Mouse (Mus musculus): ENCODE measurements around the gene Dtymk.
A peak's percentile ranks its signal among the peaks of the same experiment; 100 is the strongest.
"Not testable (repeated sequence)": the region's sequence is repeated elsewhere in the genome, so short reads cannot be mapped to it uniquely, and the experiment has no call there.

Dtymk gene

GRCm38 (mm10) chr1:93801741-93802238 lies at the start of gene Dtymk:
Gene Dtymk, minus strand, starts transcription at chr1:93801934.
- peak; percentile 94 for DNase-seq

GRCm38 (mm10) chr1:93845766-93846366 lies 44.1 kb upstream of the Dtymk start:
- DNase-seq, result not testable (repeated sequence)

DNA sequence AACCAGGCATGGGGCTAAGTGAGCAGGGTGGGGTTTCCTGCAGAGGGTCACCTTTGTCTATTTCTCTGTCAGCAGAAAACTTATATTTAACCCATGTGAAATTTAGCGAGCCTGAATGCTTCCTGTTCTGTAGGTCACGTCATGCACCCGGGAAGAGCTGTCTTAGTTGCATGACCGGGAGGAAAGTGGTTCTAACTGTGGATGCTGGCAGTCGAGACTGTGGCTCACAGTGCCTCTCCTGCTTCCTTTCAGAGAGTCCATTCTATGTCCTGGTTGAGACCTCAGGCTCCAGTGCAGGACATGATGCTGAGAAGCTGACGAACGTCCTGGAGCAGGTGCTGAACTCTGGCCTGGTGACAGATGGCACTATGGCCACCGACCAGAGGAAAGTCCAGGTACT lies 36.8 kb upstream of the Dtymk start:
- DNase-seq, result not testable (repeated sequence)

DNA sequence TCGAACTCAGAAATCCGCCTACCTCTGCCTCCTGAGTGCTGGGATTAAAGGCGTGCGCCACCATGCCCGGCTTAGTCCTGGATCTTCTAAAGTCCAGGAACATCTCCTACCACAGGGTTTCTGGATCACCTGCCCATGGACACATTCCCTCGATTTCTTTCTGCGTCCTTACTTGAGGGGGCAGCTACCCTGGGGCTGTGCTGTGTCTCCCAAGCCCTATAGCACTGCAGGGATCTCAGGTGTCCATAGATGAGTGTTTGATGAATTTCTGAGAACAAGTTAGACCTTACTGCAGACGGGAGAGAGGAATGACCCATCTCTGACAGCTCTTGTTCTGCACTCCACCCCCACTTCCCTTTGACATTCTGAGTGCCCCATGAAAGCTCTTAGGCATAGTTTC lies 35.6 kb upstream of the Dtymk start:
- DNase-seq, result no peak

GRCm38 (mm10) chr1:93836532-93836913 lies 34.8 kb upstream of the Dtymk start:
- no peak for DNase-seq

DNA sequence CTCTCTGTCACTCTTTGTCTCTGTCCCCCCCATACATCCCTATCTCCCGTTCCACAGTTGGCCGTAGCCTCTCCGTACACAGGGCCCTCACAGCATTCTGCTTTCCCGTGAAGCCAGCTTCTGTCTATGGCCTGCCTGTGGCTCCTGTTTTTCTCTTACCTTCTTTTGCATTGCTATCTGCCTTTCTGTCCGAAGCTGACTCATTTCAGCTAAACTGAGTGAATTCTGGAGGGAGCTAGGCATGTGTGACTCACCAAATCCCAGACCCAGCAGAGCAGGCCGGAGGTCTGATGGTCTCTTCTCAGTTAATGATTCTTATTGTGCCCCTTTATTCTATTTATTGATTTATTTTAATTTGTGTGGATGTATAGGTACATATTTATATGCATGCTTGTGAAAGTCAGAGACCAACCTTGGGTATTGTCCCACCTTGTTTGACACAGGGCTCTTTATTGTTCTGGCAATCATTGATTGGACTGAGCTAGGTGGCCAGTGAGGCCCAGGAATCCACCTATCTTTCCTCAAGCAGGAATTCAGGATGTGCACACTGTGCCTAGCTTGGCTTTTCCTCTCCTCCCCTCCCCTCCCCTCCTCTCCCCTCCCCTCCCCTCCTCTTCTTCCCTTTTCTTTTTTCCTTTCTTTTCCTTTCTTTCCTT lies 34.3 kb upstream of the Dtymk start:
- no peak for DNase-seq

GRCm38 (mm10) chr1:93835211-93835610 lies 33.5 kb upstream of the Dtymk start:
- DNase-seq, result no peak

DNA sequence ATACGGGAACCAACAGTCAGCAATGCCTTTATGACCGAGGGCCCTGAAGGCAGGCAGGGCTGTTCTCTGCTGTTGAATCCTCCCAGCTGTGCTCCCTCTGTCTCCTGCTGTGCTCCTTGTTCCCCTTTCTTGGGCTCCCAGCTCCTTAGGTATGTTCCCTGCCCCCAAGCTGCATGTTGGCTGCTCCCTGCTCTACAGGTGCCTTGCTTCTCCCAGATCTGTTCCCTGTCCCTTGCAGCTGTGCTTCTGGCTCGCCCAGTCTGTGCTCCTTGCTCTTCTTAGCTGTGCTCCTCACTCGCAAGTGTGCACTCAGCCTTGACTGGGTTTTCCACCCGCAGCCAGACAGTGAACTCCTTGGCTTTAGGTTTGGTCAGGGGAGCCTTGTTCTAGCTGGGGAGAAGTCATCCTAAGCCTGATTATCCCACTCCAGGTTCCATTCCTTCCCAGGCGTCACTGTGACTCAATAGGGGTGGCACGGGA lies 33.0 kb upstream of the Dtymk start:
- no peak for DNase-seq

- not testable (repeated sequence) for DNase-seq
These were observed 31.1 kb upstream of the Dtymk start for GRCm38 (mm10) chr1:93832754-93833360.

DNA sequence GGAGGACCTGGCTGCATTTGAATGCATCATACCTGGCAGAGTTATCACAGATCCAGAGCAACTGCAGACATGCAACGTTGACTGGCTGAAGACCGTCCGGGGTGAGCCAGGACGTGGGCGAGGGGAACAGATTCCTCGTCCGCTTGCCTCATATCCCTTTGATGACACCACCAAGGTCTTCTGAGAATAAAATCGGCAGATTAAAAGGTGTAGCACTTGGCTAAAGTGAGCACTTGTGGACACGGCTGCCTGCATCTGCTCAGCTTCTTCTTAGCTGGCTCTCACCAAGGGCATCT lies 24.8 kb upstream of the Dtymk start:
- no peak for DNase-seq

- DNase-seq, result peak; percentile 45 to 54
These were observed 24.2 kb upstream of the Dtymk start for GRCm38 (mm10) chr1:93825771-93826539.

DNA sequence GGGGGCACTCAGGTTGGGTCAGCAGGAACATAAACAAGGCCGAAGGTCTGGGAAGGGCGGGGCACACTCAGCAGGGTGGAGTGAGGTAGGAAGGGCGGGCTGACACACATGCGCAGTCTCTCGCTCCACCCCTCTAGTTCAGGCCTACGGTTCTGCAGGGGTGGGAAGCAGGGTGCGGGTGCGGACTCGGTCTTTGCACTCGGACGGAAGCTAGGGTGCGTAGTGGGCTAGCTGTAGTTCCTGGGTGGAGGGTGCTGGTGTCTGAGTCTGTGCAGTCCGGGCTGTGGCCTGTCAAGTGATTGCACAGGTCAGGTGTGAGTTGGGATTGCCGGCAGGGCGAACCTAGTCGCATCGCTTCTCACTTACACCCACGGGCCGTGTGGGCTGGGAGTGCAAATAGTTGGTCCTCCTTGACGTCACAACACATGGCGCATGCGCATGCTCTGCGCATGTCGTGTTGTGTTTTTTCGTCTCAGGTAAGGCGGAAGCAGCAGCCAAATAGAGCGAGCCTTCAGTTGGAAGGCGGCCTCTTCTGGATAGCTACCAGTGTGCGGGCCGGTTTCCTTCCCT lies 23.5 kb upstream of the Dtymk start:
- peak; percentile 96 for DNase-seq

DNA sequence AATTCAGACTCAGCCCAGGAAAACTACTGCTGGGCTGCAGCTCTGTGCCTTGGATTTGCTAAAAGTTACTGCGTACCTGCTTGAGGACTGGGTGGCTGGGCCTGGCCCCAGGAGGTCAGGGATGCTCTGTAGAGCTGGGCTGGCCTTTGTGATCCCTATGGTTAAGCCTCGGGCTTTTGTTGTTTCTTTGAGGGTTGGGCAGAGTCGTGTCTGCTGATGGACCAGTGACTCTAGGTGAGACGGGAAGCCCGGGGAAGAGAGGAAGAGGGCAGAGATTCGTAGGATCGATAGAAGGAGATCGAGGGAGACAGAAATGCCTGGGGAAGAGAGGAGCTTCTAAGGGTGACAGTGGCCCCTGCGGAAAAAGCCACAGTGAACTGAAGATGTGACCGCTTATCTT lies 22.9 kb upstream of the Dtymk start, which contains the start of gene D2hgdh:
Gene D2hgdh, plus strand, starts transcription at position 301 of the 400 bp plus-strand sequence.
- DNase-seq, result peak in 1 of 2 experiments; percentile 44

DNA sequence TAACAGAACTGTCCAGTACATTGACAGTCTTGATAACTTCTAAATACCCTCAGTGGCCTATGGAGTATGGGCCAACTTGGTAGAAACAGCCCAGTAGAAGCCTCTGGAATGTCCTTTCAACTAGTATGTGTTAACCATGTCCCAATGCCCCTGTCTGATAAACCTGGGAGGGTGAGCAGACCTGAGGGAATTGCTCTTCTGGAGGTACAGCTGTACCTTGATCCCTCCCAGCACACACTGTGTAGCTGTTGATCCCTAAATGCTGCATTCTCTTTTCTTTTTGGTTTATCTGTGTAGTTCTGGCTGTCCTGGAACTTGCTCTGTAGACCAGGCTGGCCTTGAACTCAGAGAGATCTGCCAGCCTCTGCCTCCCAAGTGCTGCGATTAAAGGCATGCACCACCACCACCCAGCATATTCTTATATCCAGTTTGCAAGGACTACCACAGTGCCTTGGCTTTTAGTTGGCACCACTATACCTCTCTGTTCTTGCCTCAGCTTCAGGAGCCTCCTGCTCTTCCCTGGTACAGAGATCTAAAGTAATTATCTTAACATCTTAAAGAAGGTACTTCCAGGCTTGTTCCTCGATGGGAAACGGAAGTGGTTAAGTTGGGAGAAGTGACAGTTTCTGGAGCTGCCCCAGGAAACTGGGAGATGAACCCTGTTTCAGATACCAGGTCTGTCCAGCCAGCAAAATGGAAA lies 22.2 kb upstream of the Dtymk start:
- no peak for DNase-seq

GRCm38 (mm10) chr1:93818722-93819121 lies 17.0 kb upstream of the Dtymk start:
- DNase-seq, result no peak

DNA sequence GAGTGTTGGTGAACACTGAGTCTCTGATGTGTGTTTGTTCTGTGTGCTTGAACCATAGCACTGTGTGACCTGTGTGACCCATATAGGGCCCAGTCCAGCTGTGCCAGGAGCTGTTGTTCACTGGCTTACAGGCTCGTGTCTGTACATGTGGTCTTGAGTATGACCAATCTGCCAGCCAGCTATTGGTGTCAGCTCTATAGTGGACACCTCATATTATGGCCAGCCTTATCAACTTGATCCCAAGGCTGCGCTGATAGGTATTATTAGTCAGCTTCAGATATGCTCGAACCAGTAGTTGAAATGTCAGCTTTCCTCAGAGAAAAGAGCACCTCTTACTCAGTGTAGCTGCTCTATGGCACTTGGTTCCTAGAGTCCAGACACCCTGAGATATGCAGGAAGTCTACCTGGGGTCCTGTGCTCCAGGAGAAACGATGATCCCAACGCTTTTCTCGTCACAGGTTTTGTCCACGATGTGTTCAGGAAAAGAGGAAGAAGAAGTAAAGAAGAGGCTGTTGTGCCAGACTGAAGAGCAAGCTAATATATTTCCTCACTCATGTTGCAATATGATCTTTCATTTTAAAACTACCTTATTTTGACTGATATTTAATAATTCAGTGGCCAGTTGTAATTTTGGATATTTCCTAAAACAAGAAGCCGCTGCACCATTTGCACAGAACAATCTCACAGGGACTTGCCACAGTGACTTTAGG lies 16.2 kb upstream of the Dtymk start:
- DNase-seq, result no peak

DNA sequence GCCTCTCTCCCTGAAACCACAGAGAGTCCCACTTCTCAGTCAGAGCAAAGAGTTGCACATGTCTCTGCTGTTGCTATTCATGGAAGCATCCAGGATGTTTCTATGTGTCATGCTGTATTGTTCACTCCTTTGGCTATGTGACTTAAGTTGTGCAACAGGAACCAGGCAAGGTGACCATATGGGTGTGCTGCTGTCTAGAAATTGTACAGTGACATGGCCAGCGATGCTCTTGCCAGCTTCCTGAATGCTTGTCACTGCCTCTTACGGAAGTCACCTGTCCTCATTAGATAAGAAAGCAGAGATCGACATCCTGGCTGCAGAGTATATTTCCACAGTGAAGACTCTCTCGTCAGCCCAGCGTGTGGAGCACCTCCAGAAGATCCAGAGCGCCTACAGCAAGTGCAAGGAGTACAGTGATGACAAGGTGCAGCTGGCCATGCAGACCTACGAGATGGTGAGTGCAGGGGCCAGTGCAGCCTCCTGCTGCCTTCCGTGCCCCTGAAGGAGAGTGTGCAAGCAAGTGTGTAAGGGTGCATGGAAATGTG lies 9.8 kb upstream of the Dtymk start:
- DNase-seq, result no peak

- DNase-seq, result no peak
These were observed 8.3 kb upstream of the Dtymk start for GRCm38 (mm10) chr1:93810011-93810410.

GRCm38 (mm10) chr1:93808871-93809270 lies 7.1 kb upstream of the Dtymk start:
- no peak for DNase-seq

- DNase-seq, result peak in 1 of 2 experiments; percentile 20
These were observed 3.7 kb upstream of the Dtymk start for GRCm38 (mm10) chr1:93805221-93805951.

GRCm38 (mm10) chr1:93804818-93805217 lies 3.1 kb upstream of the Dtymk start:
- no peak for DNase-seq

Data from cerebellum, postnatal 14 days (tissue).